Mouse (Mus musculus): Measurements from ENCODE around the gene Arid1b. TPM values are rescaled to one million over a fixed set of nuclear protein-coding genes. Genes with fewer than 3 reads are reported as not detected.

The Arid1b gene
- polyA plus RNA-seq, 1 experiment: 41.6 TPM

GRCm38 (mm10) chr17:5185501-5185900 lies 191.4 kb downstream of the Arid1b start:
- TF ChIP-seq POLR2A (IDR thresholded peaks at IDR 0.05; ENCODE audit: borderline replicate concordance, extremely low read depth, insufficient read depth, insufficient read length, poor library complexity, severe bottlenecking): no peak
- no peak for TF ChIP-seq CTCF (IDR thresholded peaks at IDR 0.05; ENCODE audit: borderline replicate concordance, extremely low read depth, insufficient read depth, insufficient read length)
- DNase-seq (ENCODE audit: low read depth): no peak

- TF ChIP-seq CTCF (IDR thresholded peaks at IDR 0.05; ENCODE audit: borderline replicate concordance, extremely low read depth, insufficient read depth, insufficient read length) (no peak), POLR2A (IDR thresholded peaks at IDR 0.05; ENCODE audit: borderline replicate concordance, extremely low read depth, insufficient read depth, insufficient read length, poor library complexity, severe bottlenecking) (no peak)
- DNase-seq (ENCODE audit: low read depth): peak; percentile 58
These were observed 193.4 kb downstream of the Arid1b start for GRCm38 (mm10) chr17:5187546-5187945.

- no peak for DNase-seq (ENCODE audit: low read depth)
- TF ChIP-seq POLR2A (IDR thresholded peaks at IDR 0.05; ENCODE audit: borderline replicate concordance, extremely low read depth, insufficient read depth, insufficient read length, poor library complexity, severe bottlenecking) (no peak), CTCF (IDR thresholded peaks at IDR 0.05; ENCODE audit: borderline replicate concordance, extremely low read depth, insufficient read depth, insufficient read length) (no peak)
These were observed 194.3 kb downstream of the Arid1b start for GRCm38 (mm10) chr17:5188400-5188799.

GRCm38 (mm10) chr17:5189551-5190351 lies 195.6 kb downstream of the Arid1b start:
- peak; percentile 95 for DNase-seq (ENCODE audit: low read depth)
- TF ChIP-seq POLR2A (IDR thresholded peaks at IDR 0.05; ENCODE audit: borderline replicate concordance, extremely low read depth, insufficient read depth, insufficient read length, poor library complexity, severe bottlenecking): peak; percentile 66; the same call in 1 of the 2 replicates
- TF ChIP-seq CTCF (IDR thresholded peaks at IDR 0.05; ENCODE audit: borderline replicate concordance, extremely low read depth, insufficient read depth, insufficient read length): peak; percentile 27; the same call in 1 of the 2 replicates

GRCm38 (mm10) chr17:5190367-5190766 lies 196.2 kb downstream of the Arid1b start:
- TF ChIP-seq POLR2A (IDR thresholded peaks at IDR 0.05; ENCODE audit: borderline replicate concordance, extremely low read depth, insufficient read depth, insufficient read length, poor library complexity, severe bottlenecking) (no peak), CTCF (IDR thresholded peaks at IDR 0.05; ENCODE audit: borderline replicate concordance, extremely low read depth, insufficient read depth, insufficient read length) (peak; percentile 37; the same call in 1 of the 2 replicates)

GRCm38 (mm10) chr17:5194157-5194916 lies 200.2 kb downstream of the Arid1b start:
- no peak for TF ChIP-seq POLR2A (IDR thresholded peaks at IDR 0.05; ENCODE audit: borderline replicate concordance, extremely low read depth, insufficient read depth, insufficient read length, poor library complexity, severe bottlenecking)
- TF ChIP-seq CTCF (IDR thresholded peaks at IDR 0.05; ENCODE audit: borderline replicate concordance, extremely low read depth, insufficient read depth, insufficient read length): no peak

More at GRCm38 (mm10) chr17:5190367-5190766, 196.2 kb downstream of the Arid1b start:
- DNase-seq (ENCODE audit: low read depth): peak; percentile 64

GRCm38 (mm10) chr17:5195397-5195796 lies 201.3 kb downstream of the Arid1b start:
- TF ChIP-seq POLR2A (IDR thresholded peaks at IDR 0.05; ENCODE audit: borderline replicate concordance, extremely low read depth, insufficient read depth, insufficient read length, poor library complexity, severe bottlenecking) (no peak), CTCF (IDR thresholded peaks at IDR 0.05; ENCODE audit: borderline replicate concordance, extremely low read depth, insufficient read depth, insufficient read length) (no peak)

More at GRCm38 (mm10) chr17:5194157-5194916, 200.2 kb downstream of the Arid1b start:
- no peak for DNase-seq (ENCODE audit: low read depth)

GRCm38 (mm10) chr17:5196005-5196404 lies 201.9 kb downstream of the Arid1b start:
- no peak for TF ChIP-seq POLR2A (IDR thresholded peaks at IDR 0.05; ENCODE audit: borderline replicate concordance, extremely low read depth, insufficient read depth, insufficient read length, poor library complexity, severe bottlenecking)
- TF ChIP-seq CTCF (IDR thresholded peaks at IDR 0.05; ENCODE audit: borderline replicate concordance, extremely low read depth, insufficient read depth, insufficient read length): no peak
- DNase-seq (ENCODE audit: low read depth): no peak

More at GRCm38 (mm10) chr17:5195397-5195796, 201.3 kb downstream of the Arid1b start:
- no peak for DNase-seq (ENCODE audit: low read depth)

GRCm38 (mm10) chr17:5196508-5196907 lies 202.4 kb downstream of the Arid1b start:
- TF ChIP-seq CTCF (IDR thresholded peaks at IDR 0.05; ENCODE audit: borderline replicate concordance, extremely low read depth, insufficient read depth, insufficient read length) (no peak), POLR2A (IDR thresholded peaks at IDR 0.05; ENCODE audit: borderline replicate concordance, extremely low read depth, insufficient read depth, insufficient read length, poor library complexity, severe bottlenecking) (no peak)
- DNase-seq (ENCODE audit: low read depth): no peak

GRCm38 (mm10) chr17:5197083-5197482 lies 203.0 kb downstream of the Arid1b start:
- no peak for DNase-seq (ENCODE audit: low read depth)
- TF ChIP-seq CTCF (IDR thresholded peaks at IDR 0.05; ENCODE audit: borderline replicate concordance, extremely low read depth, insufficient read depth, insufficient read length) (no peak), POLR2A (IDR thresholded peaks at IDR 0.05; ENCODE audit: borderline replicate concordance, extremely low read depth, insufficient read depth, insufficient read length, poor library complexity, severe bottlenecking) (no peak)

- TF ChIP-seq POLR2A (IDR thresholded peaks at IDR 0.05; ENCODE audit: borderline replicate concordance, extremely low read depth, insufficient read depth, insufficient read length, poor library complexity, severe bottlenecking) (no peak), CTCF (IDR thresholded peaks at IDR 0.05; ENCODE audit: borderline replicate concordance, extremely low read depth, insufficient read depth, insufficient read length) (no peak)
- DNase-seq (ENCODE audit: low read depth): no peak
These were observed 203.6 kb downstream of the Arid1b start for GRCm38 (mm10) chr17:5197765-5198164.
